Mouse (Mus musculus) spleen, embryonic (tissue): ENCODE data around the gene Ctnnbl1.

Source experiments
- CTCF ChIA-PET: fragments of 350-600 bp; sonication (Branson Sonifier 250); formaldehyde crosslinking; loops from one replicate; lab custom pipeline; 2022; lab: Charles Lee

Gene Ctnnbl1

DNA sequence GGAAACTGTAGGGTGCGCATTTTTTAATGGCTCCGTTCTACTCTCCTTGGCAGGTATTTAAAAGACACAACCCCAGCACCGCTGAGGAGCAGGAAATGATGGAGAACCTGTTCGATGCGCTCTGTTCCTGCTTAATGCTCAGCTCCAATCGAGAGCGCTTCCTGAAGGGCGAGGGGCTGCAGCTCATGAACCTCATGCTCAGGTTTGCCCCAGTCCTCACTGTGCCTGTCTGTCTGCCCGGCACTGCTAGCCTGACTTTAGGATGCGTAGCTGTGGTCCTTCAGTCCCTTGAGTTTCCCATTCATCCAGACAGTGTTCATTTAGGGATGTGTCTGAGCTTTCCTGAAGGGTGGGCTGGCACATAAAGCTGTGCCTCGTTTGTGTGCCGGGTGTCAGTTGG is 82.2 kb downstream of the Ctnnbl1 start:
- CTCF ChIA-PET, result interaction anchor here (0.5 kb wide), 1 partner anchor 904 kb away, joined by 5 read pairs; no protein-coding TSS in a partner anchor

DNA sequence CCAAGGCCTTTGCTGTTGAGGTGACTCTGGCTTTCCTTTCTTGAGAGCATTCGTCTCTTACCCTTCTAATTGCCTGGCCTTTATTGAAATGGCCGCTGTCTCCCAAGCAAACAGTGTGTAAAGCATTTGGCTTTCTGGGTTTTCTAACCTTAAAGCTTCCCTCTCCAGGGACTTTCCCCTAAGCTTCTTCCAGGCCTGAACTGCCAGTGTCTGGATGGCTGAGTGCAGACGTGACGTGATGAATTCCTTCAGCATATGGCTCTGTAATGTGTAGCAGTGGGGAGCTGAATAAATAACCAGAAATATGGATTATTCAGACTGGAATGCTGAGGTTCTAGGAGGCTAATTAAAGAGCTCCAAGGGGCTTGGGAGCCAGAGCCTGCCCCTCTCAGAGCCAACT is 84.1 kb downstream of the Ctnnbl1 start:
- CTCF ChIA-PET, result no interaction called here

DNA sequence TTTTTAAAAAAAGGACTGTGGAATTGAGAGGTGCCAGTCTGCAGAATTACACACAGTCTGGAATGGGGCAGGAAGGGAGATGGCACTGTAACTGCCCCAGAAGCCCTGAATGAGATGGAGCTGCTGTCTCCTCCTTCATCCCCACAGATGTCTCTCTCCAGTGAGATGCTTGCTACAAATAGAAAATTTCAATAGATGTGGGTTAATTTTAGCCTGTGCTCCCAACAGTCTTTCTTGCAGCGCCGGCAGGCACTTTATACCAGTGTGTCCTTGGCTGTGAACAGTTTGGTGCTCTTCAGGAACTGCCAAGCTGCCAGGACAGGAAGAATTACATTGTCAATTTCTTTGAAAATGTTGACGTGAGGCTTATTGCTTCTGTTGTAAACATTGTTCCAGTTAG is 86.3 kb downstream of the Ctnnbl1 start:
- CTCF ChIA-PET, result no interaction called here

DNA sequence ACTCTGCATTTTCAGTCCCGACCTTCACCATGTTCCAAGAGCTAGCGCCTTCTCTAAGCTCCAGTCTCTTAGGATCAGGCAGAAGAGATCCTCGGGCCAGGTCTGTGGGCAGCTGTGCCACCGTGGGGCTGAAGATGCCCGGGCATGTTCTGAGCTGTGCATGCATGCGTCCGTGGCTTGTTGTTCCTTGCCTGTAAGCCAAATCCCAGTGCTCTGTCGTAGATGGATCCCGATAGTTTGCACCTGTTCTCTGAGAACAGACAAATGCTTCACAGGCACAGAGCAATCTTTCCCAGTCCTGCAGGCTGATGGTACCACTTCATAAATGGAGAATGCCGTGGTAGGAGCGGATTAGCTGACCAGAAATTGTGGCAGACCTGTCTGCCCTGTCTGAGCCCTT is 87.0 kb downstream of the Ctnnbl1 start:
- CTCF ChIA-PET, result interaction anchor here (0.6 kb wide), 1 partner anchor 191 kb away, joined by 8 read pairs; no protein-coding TSS in a partner anchor

DNA sequence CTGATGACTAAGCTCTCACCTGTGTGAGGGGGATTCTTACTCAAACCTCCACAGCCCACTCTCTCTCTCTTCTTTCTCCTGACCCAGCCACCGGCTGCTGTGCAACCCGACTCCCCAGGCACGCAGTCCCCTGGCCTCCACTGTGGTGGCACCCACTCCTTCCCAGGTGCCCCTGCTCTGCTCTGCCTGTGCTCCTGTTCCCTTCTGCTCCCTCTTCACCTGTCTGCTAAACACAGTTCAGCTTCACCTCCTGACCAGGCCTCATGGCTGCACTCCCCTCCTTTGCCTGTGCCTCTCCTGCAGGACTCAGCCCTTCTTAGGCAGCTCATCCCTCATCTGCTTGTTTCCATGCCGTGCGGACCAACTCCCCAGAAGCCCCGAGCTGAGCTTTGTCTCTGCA is 92.9 kb downstream of the Ctnnbl1 start:
- CTCF ChIA-PET, result no interaction called here

DNA sequence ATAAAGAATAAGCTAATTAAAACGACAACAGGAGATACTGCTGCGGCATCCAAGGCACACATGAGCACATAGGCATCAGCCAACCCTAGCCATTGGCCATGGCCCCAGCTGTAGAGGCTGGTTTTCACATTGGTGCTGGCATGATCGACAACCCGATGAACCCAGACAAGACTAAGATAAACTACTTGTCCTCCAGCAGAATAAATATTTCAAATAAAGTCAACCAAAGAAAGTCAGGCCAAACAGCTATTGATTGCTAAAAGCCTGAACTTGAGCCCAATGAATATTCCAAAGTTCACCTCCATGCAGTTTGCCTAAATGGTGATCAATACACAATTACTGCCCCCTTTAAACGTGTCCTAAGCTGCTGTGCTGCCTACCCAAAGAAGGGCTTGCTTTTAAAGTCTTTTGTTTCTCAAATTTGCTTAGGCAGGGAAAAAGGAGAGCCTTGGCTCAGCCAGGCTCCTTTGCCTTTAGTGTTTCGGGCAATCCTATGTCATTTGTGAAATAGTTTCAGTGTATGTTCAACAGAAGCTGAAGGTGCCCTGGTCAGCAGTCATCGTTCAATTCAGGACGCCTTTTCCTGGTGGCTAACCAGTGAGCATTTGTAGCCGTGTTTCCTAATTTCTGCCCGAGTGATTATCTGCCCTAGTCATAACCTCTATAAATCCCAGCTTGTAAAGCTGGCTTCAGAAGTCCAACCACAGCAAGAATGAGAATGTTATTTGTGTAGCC is 93.6 kb downstream of the Ctnnbl1 start:
- CTCF ChIA-PET, result no interaction called here

DNA sequence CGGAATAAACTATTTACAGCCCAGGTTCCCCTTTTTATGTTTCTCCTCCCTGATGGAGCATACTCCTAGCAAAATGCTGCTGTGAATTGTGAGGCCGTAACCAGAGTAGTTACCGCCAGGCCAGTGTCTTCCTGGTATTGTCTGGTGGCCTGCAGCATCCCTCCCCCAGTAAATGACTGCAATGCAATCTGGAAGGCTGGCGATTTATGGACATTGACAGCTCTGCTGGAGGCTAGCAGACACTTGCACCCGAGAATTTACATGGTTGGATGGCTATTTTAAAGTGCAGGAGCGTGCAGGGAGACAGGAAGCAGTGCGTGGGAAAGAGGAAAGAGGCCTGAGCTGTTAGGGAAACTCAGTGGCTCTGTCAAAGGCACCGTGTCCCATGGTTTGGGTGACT is 99.8 kb downstream of the Ctnnbl1 start:
- CTCF ChIA-PET, result no interaction called here

DNA sequence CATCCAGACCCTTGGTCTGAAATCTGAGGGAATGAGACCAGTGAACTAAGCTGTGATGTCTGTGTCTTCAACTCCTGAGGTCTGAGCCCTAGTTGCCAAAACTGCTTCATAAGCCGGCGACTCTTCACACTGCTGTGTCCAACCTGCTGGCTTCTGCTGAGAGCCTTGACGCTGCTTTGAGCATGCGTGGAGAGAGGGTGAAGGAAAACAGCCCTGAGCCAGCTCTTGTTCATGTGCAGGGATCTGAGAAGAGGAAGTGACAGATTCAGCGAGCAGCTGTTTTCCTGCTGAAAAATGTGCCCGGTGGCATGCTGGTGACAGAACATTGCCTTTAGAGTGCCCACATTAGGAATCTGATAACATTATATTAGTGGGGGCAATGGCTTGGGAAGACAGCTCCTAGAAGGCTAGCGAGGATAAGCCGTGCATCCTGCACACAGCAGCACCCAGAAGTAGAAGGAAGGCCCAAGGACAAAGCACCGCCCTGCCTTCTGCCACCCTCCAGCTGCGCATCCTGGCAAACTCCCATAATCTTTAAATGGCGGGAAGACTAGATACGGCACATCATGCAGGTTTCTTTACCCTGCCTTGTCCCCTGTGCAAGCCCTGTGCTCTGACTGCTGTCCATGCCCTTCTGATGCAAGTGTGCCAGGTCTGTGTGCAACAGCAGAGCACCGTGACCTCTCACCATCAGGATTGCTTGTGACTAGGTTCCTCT is 101.2 kb downstream of the Ctnnbl1 start:
- CTCF ChIA-PET, result no interaction called here

DNA sequence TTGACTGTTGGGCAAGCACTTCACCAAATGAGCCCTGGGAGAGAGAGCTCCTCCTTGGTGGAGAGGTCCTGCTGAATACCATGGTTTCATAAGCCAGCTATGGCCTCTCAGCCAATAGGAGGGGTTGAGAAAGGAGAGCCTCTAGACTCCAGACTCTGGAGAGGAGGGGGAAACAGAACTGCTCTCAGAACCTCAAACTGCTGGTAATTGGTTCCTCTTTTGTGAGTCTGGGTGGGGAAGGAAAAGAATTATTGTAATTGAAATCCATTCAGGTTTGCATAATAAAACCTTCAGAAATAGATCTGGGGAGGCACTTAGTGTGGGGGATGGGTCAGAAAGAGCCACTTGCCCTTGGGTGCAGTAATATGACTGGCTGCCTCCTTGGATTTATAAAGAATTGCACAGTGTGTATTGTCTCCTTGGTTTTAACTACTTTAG is 103.5 kb downstream of the Ctnnbl1 start:
- CTCF ChIA-PET, result no interaction called here

DNA sequence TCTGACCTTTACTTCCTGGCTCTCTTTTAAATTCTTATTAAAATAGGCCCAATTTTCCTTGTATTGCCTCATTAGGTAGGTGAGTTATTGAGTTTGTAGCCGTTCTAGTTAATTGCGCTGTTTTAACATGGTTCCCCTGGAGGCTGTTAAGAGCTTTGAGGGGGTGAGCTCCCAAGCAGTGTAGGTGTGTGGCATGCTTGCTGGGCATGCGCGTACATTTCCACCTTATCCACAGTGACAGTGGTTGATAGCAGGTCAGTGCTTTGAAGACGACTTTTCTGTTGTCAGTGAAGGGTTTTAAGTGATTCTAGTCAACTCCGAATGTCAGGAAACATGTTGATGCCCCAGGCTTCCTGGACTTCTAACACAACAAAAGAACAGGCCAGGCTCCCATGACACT is 103.9 kb downstream of the Ctnnbl1 start:
- CTCF ChIA-PET, result interaction anchor here (0.6 kb wide), 1 partner anchor 14 kb away, joined by 7 read pairs; no protein-coding TSS in a partner anchor

DNA sequence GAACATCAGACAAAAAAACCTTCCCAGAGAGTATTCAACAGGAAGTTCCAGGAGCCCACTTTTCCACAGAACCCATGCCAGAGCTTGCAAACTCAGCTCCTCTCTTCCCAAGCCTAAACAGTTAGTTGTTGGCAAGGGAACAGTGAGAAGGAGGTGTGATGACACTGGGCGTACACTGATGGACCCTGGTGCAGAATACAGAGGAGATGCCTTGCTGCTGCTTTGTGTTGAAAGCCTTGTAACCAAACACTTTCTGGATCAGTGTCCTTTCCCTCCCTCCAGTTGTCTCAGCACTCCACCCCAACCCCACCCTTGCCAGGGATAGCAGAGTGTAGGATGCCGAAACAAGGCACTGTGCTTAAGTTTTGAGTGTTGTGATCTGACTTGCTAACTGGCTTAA is 107.5 kb downstream of the Ctnnbl1 start:
- CTCF ChIA-PET, result no interaction called here

DNA sequence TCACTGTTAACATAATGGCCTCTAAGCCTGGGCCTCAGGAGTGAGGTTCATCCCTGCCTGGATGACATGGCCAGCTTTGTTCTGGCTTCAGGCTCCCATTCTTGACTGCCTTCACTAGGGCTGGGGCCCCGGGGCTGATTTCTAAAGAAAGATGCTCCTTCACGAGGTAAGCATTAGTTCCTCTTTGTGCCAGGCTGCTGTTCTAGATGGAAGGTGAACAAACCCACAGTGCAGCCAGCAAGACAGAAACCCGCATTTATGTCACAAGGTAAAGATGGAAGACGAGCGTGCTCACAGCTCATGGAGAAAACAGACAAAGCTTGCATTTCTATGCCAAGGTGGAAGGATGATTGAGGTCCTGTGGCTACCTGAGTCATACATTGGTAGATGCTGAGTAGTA is 108.6 kb downstream of the Ctnnbl1 start:
- CTCF ChIA-PET, result no interaction called here

DNA sequence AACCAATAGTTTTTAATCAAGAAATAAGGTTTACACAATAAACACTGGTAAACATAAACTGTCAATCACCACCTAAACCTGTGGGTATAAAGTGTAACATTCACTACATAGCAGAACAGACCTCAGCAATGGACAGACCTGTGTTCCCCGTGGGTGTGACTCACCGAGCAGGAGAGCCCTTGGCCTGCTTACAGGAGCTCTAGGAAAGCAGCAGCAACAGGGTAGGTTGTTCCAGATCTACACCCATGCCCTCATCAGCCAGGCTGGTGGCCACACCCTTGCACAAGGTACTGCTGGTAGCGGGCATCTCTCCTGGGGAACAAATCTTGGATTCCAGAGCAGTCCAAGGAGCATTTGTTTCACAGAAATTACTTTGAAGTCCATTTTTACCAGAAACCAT is 115.9 kb downstream of the Ctnnbl1 start:
- CTCF ChIA-PET, result no interaction called here

DNA sequence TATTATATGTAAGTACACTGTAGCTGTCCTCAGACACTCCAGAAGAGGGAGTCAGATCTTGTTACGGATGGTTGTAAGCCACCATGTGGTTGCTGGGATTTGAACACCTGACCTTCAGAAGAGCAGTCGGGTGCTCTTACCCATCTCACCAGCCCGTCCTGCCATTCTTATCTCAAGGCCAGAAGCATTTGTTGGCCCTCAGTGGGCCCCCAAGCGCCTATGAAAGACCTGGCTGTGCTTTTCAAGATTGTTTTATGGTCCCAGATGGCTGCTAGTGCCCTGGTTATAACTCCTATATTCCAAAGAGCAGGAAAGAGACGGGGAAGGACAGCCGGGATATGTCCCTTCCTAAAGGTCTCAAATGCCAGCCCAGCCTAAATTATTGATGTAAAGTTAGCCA is 118.6 kb downstream of the Ctnnbl1 start:
- CTCF ChIA-PET, result no interaction called here

DNA sequence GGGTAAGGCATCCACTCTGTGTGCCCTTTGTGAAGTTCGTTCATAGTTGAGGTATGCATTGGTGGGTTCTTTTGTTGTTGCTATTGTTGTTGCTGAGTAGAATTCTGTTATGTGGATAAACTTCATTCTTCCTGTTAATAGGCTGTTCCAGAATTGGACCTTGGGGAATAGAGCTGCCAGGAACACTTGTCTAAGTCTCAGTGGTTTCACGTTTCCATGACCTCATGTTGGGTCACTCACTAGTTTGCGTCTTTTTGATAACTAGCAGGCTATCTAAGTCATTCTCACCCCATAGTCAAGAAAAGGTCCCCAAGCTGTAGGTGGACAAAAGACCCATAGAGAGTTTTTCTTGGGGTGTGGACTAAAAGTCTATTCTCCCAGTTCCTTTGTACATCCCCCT is 120.3 kb downstream of the Ctnnbl1 start:
- CTCF ChIA-PET, result no interaction called here

DNA sequence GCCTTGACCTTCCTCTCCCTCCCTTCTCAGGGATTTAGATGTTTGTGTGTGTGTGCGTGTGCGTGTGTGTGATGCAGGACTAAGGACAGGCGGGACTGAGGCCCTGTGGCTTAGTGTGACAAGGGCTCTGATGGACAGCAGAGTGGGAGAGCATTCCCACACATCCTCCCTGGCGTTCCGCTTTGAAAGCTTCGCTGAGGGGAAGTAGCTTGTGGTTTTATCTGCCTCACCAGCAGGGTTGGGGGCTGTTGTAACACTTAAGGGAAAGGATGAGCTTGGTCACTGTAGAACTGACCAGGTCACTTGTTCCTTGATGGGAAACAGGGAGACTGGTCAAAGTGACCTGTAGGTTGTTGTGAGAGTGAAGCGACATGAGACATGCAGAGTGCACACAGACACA is 121.1 kb downstream of the Ctnnbl1 start:
- CTCF ChIA-PET, result no interaction called here

DNA sequence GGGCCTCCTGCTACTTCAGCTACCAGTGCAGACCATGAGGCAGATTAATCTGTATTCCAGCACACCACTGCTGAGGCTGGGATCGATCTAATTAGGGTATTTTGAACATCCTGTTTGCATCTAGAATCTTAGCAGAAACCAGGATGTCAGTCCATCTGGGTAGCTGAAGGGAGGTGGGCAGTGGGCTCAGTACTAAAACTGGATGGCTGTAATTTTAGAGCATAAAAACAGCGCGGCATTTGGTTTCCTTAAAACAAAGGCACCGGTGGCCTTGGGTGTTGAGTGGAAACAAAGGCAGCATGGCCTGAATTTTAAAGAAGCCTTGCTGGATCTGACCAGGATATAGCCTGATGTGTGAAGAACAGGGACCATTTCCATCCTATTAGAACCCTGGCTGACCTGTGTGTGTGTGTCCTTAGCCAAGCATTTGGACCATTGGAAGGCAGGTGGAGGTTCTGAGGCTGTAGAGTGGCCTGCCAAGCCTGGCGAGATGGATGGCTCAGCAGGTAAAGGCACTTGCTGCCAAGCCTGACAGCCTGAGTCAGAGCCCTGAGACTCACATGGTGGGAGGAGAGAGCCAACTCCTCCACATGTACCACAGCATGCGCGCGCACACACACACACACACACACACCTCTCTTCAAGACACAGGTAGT is 122.0 kb downstream of the Ctnnbl1 start:
- CTCF ChIA-PET, result no interaction called here

DNA sequence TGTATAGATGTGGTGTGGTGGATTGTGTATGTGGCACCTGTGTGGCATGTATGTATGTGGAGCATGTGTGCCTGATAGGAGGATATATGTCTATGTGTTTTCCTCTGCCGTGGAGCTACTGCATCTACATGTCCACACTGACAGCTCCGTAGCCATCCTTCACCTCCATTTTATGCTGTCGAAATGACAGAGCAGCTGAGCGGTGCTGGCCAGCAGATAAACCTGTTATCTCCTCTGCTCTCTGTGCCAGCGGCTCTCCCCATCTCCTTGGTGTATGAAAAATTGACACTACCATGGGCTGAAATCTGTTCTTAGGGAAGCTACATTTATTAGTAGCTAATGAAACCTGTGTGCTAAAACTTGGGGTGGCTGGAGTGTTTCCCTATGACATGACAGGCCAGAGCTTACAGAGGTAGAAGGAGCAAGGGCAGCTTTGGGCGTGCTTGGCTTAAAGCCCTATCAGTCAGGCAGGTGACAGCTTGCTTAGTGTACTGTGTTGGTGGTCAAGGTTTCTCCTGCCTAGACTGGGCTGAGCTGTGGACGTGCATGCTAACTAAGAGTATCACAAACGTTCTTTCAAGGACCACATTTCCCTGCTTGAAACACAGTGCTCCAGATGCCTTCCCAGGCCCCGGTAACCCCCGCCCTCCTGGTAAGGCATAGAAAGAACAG is 124.2 kb downstream of the Ctnnbl1 start:
- CTCF ChIA-PET, result no interaction called here

DNA sequence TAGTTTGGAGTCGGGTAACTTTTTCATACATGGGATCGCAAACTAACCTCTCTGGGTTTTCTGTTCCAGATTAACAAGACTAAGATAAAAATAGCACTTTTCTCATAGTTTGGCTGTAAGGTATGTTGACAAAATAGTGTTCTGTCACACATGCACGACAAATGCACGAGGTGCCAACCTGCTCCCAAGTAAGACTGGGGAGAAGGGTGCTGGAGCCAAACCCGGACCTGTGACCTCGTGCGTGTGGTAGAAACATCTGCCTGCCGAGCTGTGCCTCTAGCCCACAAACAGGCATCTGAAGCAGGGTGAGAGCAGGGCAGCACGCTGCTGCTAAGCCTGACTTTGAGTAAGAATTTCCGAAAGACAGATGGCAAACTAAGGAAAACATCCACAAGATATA is 125.1 kb downstream of the Ctnnbl1 start:
- CTCF ChIA-PET, result no interaction called here

DNA sequence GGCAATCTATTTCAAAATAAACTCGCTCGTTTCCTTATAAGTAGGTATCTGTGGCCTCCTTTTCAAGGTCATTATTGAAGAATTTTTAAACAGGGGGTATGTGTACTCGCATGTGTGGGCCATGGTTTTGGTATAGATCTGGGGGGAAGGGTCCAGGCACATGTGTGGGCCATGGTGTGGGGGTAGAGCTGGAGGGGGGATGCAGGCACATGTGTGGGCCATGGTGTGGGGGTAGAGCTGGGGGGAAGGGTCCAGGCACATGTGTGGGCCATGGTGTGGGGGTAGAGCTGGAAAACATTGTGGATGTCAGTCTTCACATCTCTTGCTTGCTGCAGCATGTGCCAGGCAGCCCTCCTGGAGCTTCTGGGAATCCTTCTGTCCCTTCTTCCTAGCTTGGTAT is 129.9 kb downstream of the Ctnnbl1 start:
- CTCF ChIA-PET, result no interaction called here

DNA sequence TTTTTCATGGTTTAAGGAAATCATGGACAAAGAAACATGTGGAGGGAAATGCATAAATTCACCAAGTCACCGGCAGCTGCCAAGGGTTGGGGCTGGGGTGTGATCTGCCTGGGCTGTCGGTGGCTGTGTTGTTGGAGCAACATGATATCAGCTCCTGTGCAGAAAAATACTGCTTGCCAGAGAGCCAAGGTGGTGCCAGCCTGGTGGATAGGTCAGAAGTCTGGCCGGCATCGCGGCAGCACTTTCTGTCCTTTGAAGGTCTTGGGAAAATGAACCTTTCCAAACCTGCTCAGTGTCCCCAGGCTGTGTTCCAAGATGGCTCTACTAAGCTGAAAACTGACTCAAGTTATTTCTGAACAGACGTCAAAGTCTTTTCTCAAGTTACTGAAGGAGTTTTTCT is 133.0 kb downstream of the Ctnnbl1 start:
- CTCF ChIA-PET, result no interaction called here

DNA sequence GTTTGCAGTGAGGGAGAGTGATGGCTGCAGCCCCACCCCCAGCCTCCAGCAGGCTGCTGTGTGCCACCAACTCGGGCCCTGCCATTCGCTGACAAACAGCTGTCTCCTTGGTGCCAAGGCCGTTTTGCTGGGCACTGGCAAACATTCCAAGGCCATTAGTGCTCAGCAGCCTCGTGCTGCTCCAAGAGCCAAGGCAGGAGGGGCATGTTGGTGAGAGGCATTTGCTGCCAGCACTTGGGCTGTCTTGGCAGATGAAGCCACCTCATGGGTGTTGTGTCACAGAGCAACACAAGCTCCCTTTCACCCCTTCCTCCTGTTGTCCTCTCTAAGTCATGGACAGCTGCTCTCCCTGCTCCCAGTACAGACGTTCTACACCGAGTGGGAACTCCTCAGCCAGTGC is 136.0 kb downstream of the Ctnnbl1 start:
- CTCF ChIA-PET, result no interaction called here
